ENCODE assay signal across 8 mouse cellular contexts in genomic region chr9:71557737-71558136, GRCm38 (mm10). TPM values are rescaled to one million over a fixed set of nuclear protein-coding genes. Genes with fewer than 3 reads are reported as not detected.
A peak's percentile ranks its signal among the peaks of the same experiment; 100 is the strongest.
DNase-seq lines count a peak whose midpoint lies in the region; ATAC-seq and TF ChIP-seq lines count a peak whose summit lies in the region.
"Had no signal": no experiment of that assay in that cellular context is flagged by ENCODE, and none has a peak within 500 bp of the region (broad histone marks: within the 10 kb centered on the region; RNA-seq: fewer than 3 reads in every experiment).

No protein-coding gene starts in this region.

- no peak overlapping the region for H3K4me2 ChIP-seq in kidney, embryonic 14.5 days (replicated peaks; ENCODE audit: low read depth, low read length)
- no peak overlapping the region for H3K4me2 ChIP-seq in lung, postnatal 0 days (replicated peaks; ENCODE audit: low read depth, low read length)

- TF ChIP-seq EP300 in lung, postnatal 0 days (IDR thresholded peaks at IDR 0.05) = peak; percentile 92

- no peaks in the 10 kb centered on the region for H3K9me3 ChIP-seq in kidney, embryonic 14.5 days (ENCODE audit: control insufficient read depth, low read length)
- H3K9me3 ChIP-seq in lung, postnatal 0 days (ENCODE audit: low read length) = no peaks in the 10 kb centered on the region

- intact Hi-C loops in heart, postnatal 10 days (cut with DNase I) = no loop called here

- H3K27ac ChIP-seq in kidney, adult 2 months (ENCODE audit: insufficient read depth, low read depth, low read length) = no peak overlapping the region
- H3K27ac ChIP-seq in kidney, embryonic 14.5 days (ENCODE audit: low read depth, low read length) = no peak overlapping the region
- no peak overlapping the region for H3K27ac ChIP-seq in lung, postnatal 0 days (ENCODE audit: low read length)

- no peak for ATAC-seq in kidney, embryonic 14.5 days (ENCODE audit: low FRiP score, low TSS enrichment)
- ATAC-seq in lung, postnatal 0 days = peak; percentile 95
- ATAC-seq in inflammation-experienced regulatory T-cells, adult 6 months = no peak

- H3K27me3 ChIP-seq in kidney, adult 2 months (replicated peaks; ENCODE audit: control insufficient read depth, insufficient read depth, low read length) = no peaks in the 10 kb centered on the region
- no peaks in the 10 kb centered on the region for H3K27me3 ChIP-seq in kidney, embryonic 14.5 days (ENCODE audit: control insufficient read depth, insufficient read depth, low read length)
- H3K27me3 ChIP-seq in lung, postnatal 0 days (replicated peaks; ENCODE audit: insufficient read depth, low read length) = no peaks in the 10 kb centered on the region

- no peak overlapping the region for H3K9ac ChIP-seq in kidney, embryonic 14.5 days (ENCODE audit: low read depth, low read length)
- no peak overlapping the region for H3K9ac ChIP-seq in lung, postnatal 0 days (replicated peaks; ENCODE audit: low read depth)

- TF ChIP-seq POLR2A in kidney, adult 2 months (IDR thresholded peaks at IDR 0.05; ENCODE audit: low read depth, low read length) = no peak

- H3K4me1 ChIP-seq in kidney, adult 2 months (ENCODE audit: control insufficient read depth, insufficient read depth, low read length) = no peaks in the 10 kb centered on the region
- no peaks in the 10 kb centered on the region for H3K4me1 ChIP-seq in kidney, embryonic 14.5 days (ENCODE audit: control insufficient read depth, insufficient read depth, low read length)
- H3K4me1 ChIP-seq in lung, postnatal 0 days (ENCODE audit: insufficient read depth, low read depth, low read length) = no peaks in the 10 kb centered on the region

- H3K36me3 ChIP-seq in kidney, adult 2 months (ENCODE audit: control insufficient read depth, insufficient read depth, low read length) = no peaks in the 10 kb centered on the region
- no peaks in the 10 kb centered on the region for H3K36me3 ChIP-seq in kidney, embryonic 14.5 days (ENCODE audit: control insufficient read depth, insufficient read depth, low read length)
- H3K36me3 ChIP-seq in lung, postnatal 0 days (ENCODE audit: insufficient read depth, low read length) = peaks cover 7% of the 10 kb centered on the region; the same call in 1 of the 2 replicates

- DNase-seq in kidney, adult 2 months = peak; percentile 24
- peak; percentile 30 for DNase-seq in fat pad, adult 2 months (ENCODE audit: extremely low read depth, low read depth, low spot score)
- peak; percentile 88 to 93 for DNase-seq in heart, postnatal 10 days
- peak; percentile 59 for DNase-seq in lung, postnatal 0 days (ENCODE audit: low spot score)
- DNase-seq in spleen, adult 12 weeks (ENCODE audit: low spot score) = no peak

- 44% methylated on average over 2 of the region's 2 CpGs for WGBS in kidney, adult 2 months
- 75% methylated on average over 2 of the region's 2 CpGs for WGBS in kidney, embryonic 14.5 days
- WGBS in lung, postnatal 0 days = 31% methylated on average over 2 of the region's 2 CpGs

- H3K4me3 ChIP-seq in kidney, adult 2 months (ENCODE audit: insufficient read depth, low read depth, low read length) = no peak overlapping the region
- H3K4me3 ChIP-seq in kidney, embryonic 14.5 days (ENCODE audit: low read length) = no peak overlapping the region
- no peak overlapping the region for H3K4me3 ChIP-seq in lung, postnatal 0 days (ENCODE audit: low read depth, low read length)
- H3K4me3 ChIP-seq: myocyte had no signal

- TF ChIP-seq CTCF in kidney, adult 2 months (conservative IDR thresholded peaks at IDR 0.05; ENCODE audit: insufficient read depth, insufficient read length, low read depth, low read length) = no peak
- TF ChIP-seq CTCF in lung, postnatal 0 days (IDR thresholded peaks at IDR 0.05) = no peak

RNA-seq across cellular contexts. Expression of gene Myzap, which starts 34.4 kb away (rescaled TPM):
- 3.6 and 4.1 TPM in 2 replicates for polyA plus RNA-seq in kidney, adult 2 months (2012; rRNA removed)
- 18.6 and 18.7 TPM in 2 replicates for polyA plus RNA-seq in kidney, embryonic 14.5 days (2014; fragmentation: Nextera tagmentation; extraction: Ambion mirVana)
- 100 to 1,000 TPM; 325 to 374 TPM for total RNA-seq in heart, postnatal 10 days (2021)
- 126 and 136 TPM in 2 replicates for polyA plus RNA-seq in lung, postnatal 0 days (2015; fragmentation: Nextera tagmentation; extraction: Ambion mirVana)
- under 1 TPM in 1 of 3 experiments, not detected in 2; 0.49 TPM for polyA plus RNA-seq in inflammation-experienced regulatory T-cells, adult 6 months (2017; shearing (Covaris generic))
